Mouse (Mus musculus) thymus, postnatal 36 days (tissue): ENCODE measurements at regions not wholly inside any gene's neighbourhood (a gene's known extent, or its start where the extent isn't known, plus 50 kb on each side); places are given as distances from the start of the nearest gene placed in this dataset.

Source experiments
- DNase-seq, 2 experiments: peaks; one replicate each; pipeline ENCODE4 v3.0.0; 2022; ENCODE audit warnings: mixed read lengths in 2 of 2

- DNase-seq: peak; percentile 96 to 98
Measured at GRCm38 (mm10) chr13:91370886-91371595, 89.0 kb upstream of the Ssbp2 start.

- no peak for DNase-seq
Measured at GRCm38 (mm10) chr13:91371596-91371987, 88.5 kb upstream of the Ssbp2 start.

GRCm38 (mm10) chr13:91372130-91372875 is 87.8 kb upstream of the Ssbp2 start:
- DNase-seq: peak; percentile 8 to 28

DNA sequence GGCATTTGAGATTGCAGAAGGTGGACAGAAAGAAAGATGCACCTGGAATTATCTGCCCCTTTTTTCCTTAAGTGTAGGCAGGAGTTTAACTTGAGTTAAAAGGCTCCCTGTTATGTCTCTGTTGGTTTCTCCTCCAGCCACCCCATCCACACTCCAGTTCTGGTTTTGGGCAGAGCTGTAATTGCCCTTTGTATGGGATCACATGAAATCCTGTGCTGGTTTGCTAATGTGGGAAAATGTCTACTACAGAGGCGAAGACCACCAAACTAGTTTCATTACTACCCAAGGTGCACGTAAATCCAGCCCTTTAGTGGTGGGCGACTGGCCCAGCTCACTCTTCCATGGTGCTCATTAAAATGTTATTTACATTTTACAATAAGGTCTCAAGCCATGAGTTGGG is 85.9 kb upstream of the Ssbp2 start:
- no peak for DNase-seq

DNA sequence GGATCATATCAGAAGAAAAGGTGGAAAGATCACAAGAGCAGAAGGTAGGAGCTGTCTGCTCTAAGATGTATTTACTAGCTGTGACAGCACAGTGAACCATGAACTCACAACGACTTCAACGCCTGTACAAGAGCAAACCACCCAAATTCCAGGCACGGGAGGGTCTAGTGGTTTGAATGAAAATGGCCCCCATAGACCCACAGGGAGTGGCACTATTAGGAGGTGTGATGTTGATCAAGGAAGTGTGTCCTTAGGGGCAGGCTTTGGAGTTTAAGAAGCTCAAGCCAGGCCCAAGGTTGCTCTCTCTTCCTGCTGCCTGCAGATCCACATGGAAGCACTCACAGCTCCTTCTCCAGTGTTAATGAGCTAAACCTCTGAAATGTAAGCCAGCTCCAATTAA is 83.5 kb upstream of the Ssbp2 start:
- DNase-seq: no peak

DNA sequence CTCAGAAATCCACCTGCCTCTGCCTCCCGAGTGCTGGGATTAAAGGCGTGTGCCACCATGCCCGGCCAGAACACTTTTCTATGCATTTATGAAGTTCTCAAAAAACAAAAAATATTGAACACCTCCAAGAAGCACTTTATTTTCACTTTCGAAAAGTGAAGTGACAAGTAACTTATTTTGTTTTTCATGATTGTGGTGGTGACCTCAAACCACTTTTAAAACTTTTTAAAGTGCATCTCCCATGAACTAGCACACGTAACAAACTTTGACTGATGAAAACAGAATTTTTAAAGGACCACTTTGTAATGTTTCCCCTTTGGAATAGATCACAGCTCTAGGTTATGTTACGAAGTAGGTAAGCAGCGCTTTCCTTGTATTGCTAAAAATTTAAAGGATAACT is 82.7 kb upstream of the Ssbp2 start:
- no peak for DNase-seq

- no peak for DNase-seq
Measured at GRCm38 (mm10) chr13:91377972-91378371, 82.1 kb upstream of the Ssbp2 start.

GRCm38 (mm10) chr13:91385393-91385792 is 74.7 kb upstream of the Ssbp2 start:
- DNase-seq: no peak

DNA sequence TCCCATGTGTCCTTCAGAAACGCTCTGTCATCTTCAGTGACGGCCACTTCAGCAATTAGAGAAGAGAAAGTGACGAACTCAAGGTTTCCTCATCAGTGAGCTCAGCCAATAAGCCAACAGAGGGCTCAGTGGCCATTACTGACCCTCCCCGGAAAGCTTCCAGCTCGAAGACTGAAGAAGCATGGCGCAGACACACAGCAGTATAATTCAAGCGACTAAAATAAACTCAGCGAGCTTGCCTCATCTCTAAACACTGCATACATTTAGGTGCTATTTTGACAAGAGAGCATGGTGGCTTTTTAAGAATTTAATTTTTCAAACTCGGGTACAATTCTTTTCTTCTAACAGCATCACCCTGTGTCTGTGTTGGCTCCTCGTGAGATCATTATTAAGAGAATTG is 72.2 kb upstream of the Ssbp2 start:
- no peak for DNase-seq

DNA sequence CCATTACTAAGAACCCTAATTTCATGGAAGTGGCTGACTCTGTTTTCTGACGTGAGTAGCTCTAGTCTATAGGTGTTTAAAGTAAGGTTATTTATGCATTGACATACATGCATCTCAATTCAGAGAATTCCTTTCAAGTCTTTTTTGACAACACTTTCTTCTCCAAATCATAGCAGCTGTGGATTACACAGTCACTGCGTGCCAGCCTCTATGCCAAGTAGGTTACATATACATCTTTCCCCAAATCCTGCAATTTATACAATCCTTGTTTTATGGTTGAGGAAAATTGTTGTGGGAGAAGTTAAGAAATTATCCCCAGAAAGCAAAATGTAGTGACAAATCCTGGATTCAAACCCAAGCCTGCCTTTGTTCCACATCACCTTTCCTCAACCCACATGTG is 56.5 kb upstream of the Ssbp2 start:
- DNase-seq: no peak

- no peak for DNase-seq
Measured at GRCm38 (mm10) chr13:91405027-91405426, 55.1 kb upstream of the Ssbp2 start.

- no peak for DNase-seq
Measured at GRCm38 (mm10) chr13:91410116-91410515, 50.0 kb upstream of the Ssbp2 start.
